Mouse (Mus musculus) forebrain, embryonic 13.5 days (tissue): Measurements from ENCODE around the gene 4930426L09Rik. TPM values are rescaled to one million over a fixed set of nuclear protein-coding genes. Genes with fewer than 3 reads are reported as not detected.

Experiments
- ATAC-seq: fragments of 200-750 bp; cut with Nextera tagmentation; 2 replicates; pipeline ENCODE4 v1.8.0; 2017
- H3K27ac ChIP-seq: fragments of 300-500 bp; sonication (generic); 2 replicates; pipeline ENCODE4 v1.5.1; 2015; ENCODE audit warnings: inconsistent platforms, mild to moderate bottlenecking, moderate library complexity
- H3K27me3 ChIP-seq: fragments of 300-500 bp; sonication (generic); 2 replicates; pipeline ENCODE4 v1.6.1; 2015; ENCODE audit warnings: mild to moderate bottlenecking, inconsistent platforms
- H3K36me3 ChIP-seq: fragments of 300-500 bp; sonication (generic); 2 replicates; pipeline ENCODE4 v1.6.1; 2015; ENCODE audit warnings: mild to moderate bottlenecking, inconsistent platforms; ENCODE audit not compliant: poor library complexity, severe bottlenecking
- H3K4me1 ChIP-seq: fragments of 300-500 bp; sonication (generic); 2 replicates; pipeline ENCODE4 v1.6.1; 2015; ENCODE audit warnings: inconsistent platforms
- H3K4me2 ChIP-seq: fragments of 300-500 bp; sonication (generic); 2 replicates; pipeline ENCODE4 v1.6.1; 2015; ENCODE audit warnings: inconsistent platforms, mild to moderate bottlenecking, moderate library complexity
- H3K4me3 ChIP-seq: fragments of 300-500 bp; sonication (generic); 2 replicates; pipeline ENCODE4 v1.5.1; 2015; ENCODE audit warnings: mild to moderate bottlenecking, inconsistent platforms
- H3K9ac ChIP-seq: fragments of 300-500 bp; sonication (generic); 2 replicates; pipeline ENCODE4 v1.6.1; 2015; ENCODE audit warnings: mild to moderate bottlenecking, inconsistent platforms
- H3K9me3 ChIP-seq: fragments of 300-500 bp; sonication (generic); replicated peaks from 2 replicates; pipeline ENCODE4 v1.6.1; 2016; ENCODE audit warnings: inconsistent platforms
- WGBS: fragments of 180-500 bp; shearing (Covaris S2); methylation state at CpG from one replicate; pipeline ENCODE4 v1.1.7; 2015; 5-methylcytosine and 5-hydroxymethylcytosine counted together
- polyA plus RNA-seq: library from polyadenylated mRNA; unstranded; fragments of >200 nt; fragmentation: Nextera tagmentation; extraction: Ambion mirVana; gene quantifications from 2 replicates; pipeline ENCODE4 v1.2.1, GENCODE M21; 2015

Gene 4930426L09Rik
- polyA plus RNA-seq: 0.26 and 0.48 TPM in 2 replicates

DNA sequence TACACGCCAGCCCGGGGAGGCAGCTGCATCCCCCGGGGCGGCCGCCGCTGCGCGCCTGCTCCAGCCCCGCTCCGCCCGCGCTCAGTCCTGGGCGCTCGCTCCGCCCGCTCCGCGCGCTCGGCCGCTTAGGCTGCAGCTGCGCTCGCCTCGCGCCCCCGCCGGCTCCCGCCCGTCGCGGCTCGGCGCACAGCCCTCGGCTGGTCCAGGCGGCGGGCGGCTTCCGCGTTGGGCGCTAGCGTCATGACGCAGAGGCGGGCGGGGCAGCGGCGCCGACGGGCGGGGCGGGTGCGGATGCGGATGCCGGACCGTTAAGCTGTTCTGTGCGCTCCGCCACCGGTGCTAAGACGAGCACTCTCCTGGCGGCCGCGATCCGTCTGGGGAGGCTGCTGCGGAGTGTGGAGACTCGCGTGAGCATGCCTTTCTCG, at the start of gene 4930426L09Rik, which contains the start of gene Pip4k2a:
Gene 4930426L09Rik (plus strand): TSS at position 290 of the 425 bp plus-strand sequence.
Gene Pip4k2a (minus strand): TSS at position 73 of the 425 bp plus-strand sequence.
- 0 out of 2 replicates have a peak, but pooled peaks cover 3% of the 10 kb centered on the region for H3K27me3 ChIP-seq
- peak within 1 kb of the TSS; percentile 83 for H3K9ac ChIP-seq
- peaks cover 18% of the 10 kb centered on the region for H3K4me1 ChIP-seq
- H3K27ac ChIP-seq: peak within 1 kb of the TSS; percentile 94
- H3K36me3 ChIP-seq: no peaks in the 10 kb centered on the region
- H3K9me3 ChIP-seq: no peaks in the 10 kb centered on the region
- WGBS: under 1% methylated on average over 33 of the region's 66 CpGs
- peak within 1 kb of the TSS; percentile 98 for H3K4me2 ChIP-seq
- ATAC-seq: peak; percentile 98
- H3K4me3 ChIP-seq: peak within 1 kb of the TSS; percentile 79

- Histone ChIP-seq H3K27ac (no peak overlapping the region), H3K36me3 (no peaks in the 10 kb centered on the region), H3K9ac (no peak overlapping the region), H3K4me2 (no peak overlapping the region), H3K27me3 (no peaks in the 10 kb centered on the region), H3K4me3 (no peak overlapping the region), H3K9me3 (no peaks in the 10 kb centered on the region), H3K4me1 (no peaks in the 10 kb centered on the region)
- WGBS: 95% methylated on average over 7 of the region's 7 CpGs
- ATAC-seq: no peak
Measured at GRCm38 (mm10) chr2:18948741-18949140, 49.4 kb upstream of the 4930426L09Rik start.

DNA sequence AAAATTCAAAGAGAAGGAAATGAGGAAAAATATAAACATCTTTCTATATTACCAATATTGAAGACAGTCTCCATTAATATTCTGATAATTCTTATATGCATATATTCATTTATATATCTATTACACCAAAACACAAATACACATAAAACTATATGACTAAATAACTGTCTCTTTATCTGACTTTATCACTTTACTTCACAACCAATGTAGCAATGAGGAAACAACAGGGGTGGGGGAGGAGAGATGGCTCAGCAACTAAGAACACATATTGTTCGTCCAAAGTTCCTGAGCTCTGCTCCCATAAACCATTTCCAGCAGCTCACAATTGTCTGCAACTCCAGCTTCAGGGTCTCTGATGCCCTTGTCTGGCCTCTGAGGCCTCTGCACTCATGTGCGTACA, 47.4 kb upstream of the 4930426L09Rik start:
- Histone ChIP-seq H3K36me3 (no peaks in the 10 kb centered on the region), H3K4me1 (no peaks in the 10 kb centered on the region), H3K4me2 (no peak overlapping the region), H3K27ac (no peak overlapping the region), H3K4me3 (no peak overlapping the region), H3K9me3 (no peaks in the 10 kb centered on the region), H3K27me3 (no peaks in the 10 kb centered on the region), H3K9ac (no peak overlapping the region)
- no peak for ATAC-seq
- WGBS: 83% methylated on average over 2 of the region's 2 CpGs

- Histone ChIP-seq H3K4me1 (no peaks in the 10 kb centered on the region), H3K36me3 (no peaks in the 10 kb centered on the region), H3K4me3 (no peak overlapping the region), H3K9me3 (no peaks in the 10 kb centered on the region), H3K4me2 (no peak overlapping the region), H3K27ac (no peak overlapping the region), H3K27me3 (no peaks in the 10 kb centered on the region), H3K9ac (no peak overlapping the region)
- WGBS: 84% methylated on average over 7 of the region's 7 CpGs
- no peak for ATAC-seq
Measured at GRCm38 (mm10) chr2:18952102-18952673, 46.0 kb upstream of the 4930426L09Rik start.

DNA sequence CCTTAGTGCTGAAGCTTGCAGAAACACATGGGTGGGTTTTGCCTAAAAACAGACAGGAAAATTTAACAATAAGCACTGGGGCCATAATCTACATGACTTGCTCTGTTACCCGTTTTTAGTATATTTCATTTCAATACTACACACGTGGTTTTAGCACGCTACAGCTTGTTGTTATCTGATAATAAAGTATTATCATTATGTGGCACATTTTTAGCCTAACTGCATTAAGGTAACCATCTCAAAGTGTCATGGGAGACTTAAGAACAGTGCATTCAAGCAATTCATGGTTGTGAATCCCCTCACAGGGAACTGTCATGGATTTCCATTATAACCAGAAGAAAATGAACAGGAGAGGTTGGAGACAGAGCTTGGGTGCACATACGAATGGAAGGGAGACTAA, 43.7 kb upstream of the 4930426L09Rik start:
- H3K4me2 ChIP-seq: no peak overlapping the region
- H3K36me3 ChIP-seq: no peaks in the 10 kb centered on the region
- 85% methylated on average over 4 of the region's 4 CpGs for WGBS
- H3K9ac ChIP-seq: no peak overlapping the region
- no peaks in the 10 kb centered on the region for H3K9me3 ChIP-seq
- no peak overlapping the region for H3K4me3 ChIP-seq
- no peaks in the 10 kb centered on the region for H3K4me1 ChIP-seq
- no peak overlapping the region for H3K27ac ChIP-seq
- H3K27me3 ChIP-seq: no peaks in the 10 kb centered on the region
- ATAC-seq: no peak

DNA sequence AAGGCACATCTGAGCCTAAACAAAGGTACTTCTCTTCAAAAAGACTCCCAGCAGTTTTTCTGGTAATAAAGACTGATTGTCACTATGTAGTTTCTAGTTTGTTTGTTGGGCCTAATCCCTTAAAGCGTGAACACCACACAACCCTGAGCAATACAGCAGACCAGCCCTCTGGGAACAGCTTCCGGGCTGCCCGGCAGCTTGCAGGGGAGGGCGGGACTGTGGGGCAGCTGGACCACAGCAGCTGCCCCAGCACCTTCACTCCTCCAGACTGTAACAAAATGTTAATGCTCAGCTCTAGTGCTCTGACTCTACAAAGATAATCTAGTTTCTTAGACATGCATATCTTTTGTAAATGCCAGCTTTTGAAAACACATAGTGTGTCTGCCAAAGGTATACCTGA, 43.1 kb upstream of the 4930426L09Rik start:
- no peak overlapping the region for H3K4me3 ChIP-seq
- no peak overlapping the region for H3K27ac ChIP-seq
- ATAC-seq: no peak
- H3K4me2 ChIP-seq: no peak overlapping the region
- no peaks in the 10 kb centered on the region for H3K27me3 ChIP-seq
- no peaks in the 10 kb centered on the region for H3K4me1 ChIP-seq
- H3K36me3 ChIP-seq: no peaks in the 10 kb centered on the region
- 0 out of 2 replicates have a peak overlapping the region, but pooled peaks have one; percentile 3 for H3K9ac ChIP-seq
- 46% methylated on average over 4 of the region's 4 CpGs for WGBS
- H3K9me3 ChIP-seq: no peaks in the 10 kb centered on the region

DNA sequence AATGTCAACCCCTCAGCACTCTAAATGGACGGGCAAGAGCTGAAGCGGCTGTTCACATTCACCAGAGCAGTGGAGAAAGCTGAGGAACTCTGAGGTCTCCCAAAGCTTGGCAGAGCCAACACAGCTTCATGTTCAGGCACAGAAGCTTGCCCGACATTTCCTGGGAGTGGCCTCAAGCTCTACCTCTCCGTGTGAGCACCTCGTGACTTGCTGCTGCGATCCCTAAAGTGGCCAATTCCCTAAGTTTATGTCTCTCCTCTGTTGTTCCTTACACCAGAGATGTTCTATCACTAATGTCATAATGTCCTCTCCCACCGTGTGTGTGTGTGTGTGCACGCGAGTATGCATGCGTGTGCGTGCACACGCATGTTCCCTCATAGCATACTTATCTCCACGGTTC, 42.5 kb upstream of the 4930426L09Rik start:
- ATAC-seq: no peak
- Histone ChIP-seq H3K27ac (no peak overlapping the region), H3K4me1 (0 out of 2 replicates have a peak, but pooled peaks cover 5% of the 10 kb centered on the region), H3K9ac (no peak overlapping the region), H3K36me3 (no peaks in the 10 kb centered on the region), H3K4me3 (no peak overlapping the region), H3K27me3 (no peaks in the 10 kb centered on the region), H3K9me3 (no peaks in the 10 kb centered on the region), H3K4me2 (no peak overlapping the region)
- 97% methylated on average over 13 of the region's 13 CpGs for WGBS

DNA sequence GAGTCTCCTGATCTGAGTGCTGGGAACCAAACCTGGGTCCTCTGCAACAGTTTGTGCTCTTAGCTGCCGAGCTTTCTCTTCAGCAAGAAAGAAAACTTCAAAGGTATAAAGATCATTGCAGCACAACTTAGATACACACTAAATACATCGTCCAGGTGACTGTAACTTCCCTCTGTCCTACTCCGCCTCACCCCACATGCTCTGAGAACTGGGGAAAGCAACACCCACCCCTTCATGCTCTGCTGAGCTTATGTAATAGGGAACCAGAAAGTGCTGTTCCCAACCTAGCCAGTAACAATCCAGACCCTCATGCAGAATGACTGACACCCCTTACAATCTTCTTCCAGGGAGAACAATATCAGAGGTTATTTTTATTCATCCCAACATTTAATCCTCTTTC, 41.7 kb upstream of the 4930426L09Rik start:
- ATAC-seq: no peak
- Histone ChIP-seq H3K4me1 (0 out of 2 replicates have a peak, but pooled peaks cover 6% of the 10 kb centered on the region), H3K4me2 (no peak overlapping the region), H3K27me3 (no peaks in the 10 kb centered on the region), H3K9me3 (no peaks in the 10 kb centered on the region), H3K9ac (no peak overlapping the region), H3K27ac (no peak overlapping the region), H3K4me3 (no peak overlapping the region), H3K36me3 (no peaks in the 10 kb centered on the region)
- 75% methylated on average over 3 of the region's 3 CpGs for whole genome bisulfite sequencing

GRCm38 (mm10) chr2:18956945-18957344, 41.2 kb upstream of the 4930426L09Rik start:
- WGBS: 48% methylated on average over 7 of the region's 7 CpGs
- H3K36me3 ChIP-seq: no peaks in the 10 kb centered on the region
- no peak overlapping the region for H3K4me2 ChIP-seq
- no peaks in the 10 kb centered on the region for H3K27me3 ChIP-seq
- H3K4me3 ChIP-seq: no peak overlapping the region
- 0 out of 2 replicates have a peak, but pooled peaks cover 6% of the 10 kb centered on the region for H3K4me1 ChIP-seq
- H3K9ac ChIP-seq: no peak overlapping the region
- ATAC-seq: no peak
- no peaks in the 10 kb centered on the region for H3K9me3 ChIP-seq
- no peak overlapping the region for H3K27ac ChIP-seq

- ATAC-seq: no peak
- no peaks in the 10 kb centered on the region for H3K9me3 ChIP-seq
- H3K27me3 ChIP-seq: no peaks in the 10 kb centered on the region
- H3K4me1 ChIP-seq: 0 out of 2 replicates have a peak, but pooled peaks cover 6% of the 10 kb centered on the region
- WGBS: 96% methylated on average over 7 of the region's 7 CpGs
- H3K36me3 ChIP-seq: no peaks in the 10 kb centered on the region
- no peak overlapping the region for H3K4me3 ChIP-seq
- H3K4me2 ChIP-seq: no peak overlapping the region
- no peak overlapping the region for H3K27ac ChIP-seq
- H3K9ac ChIP-seq: no peak overlapping the region
Measured at GRCm38 (mm10) chr2:18957459-18957858, 40.7 kb upstream of the 4930426L09Rik start.

- Histone ChIP-seq H3K4me2 (no peak overlapping the region), H3K27me3 (no peaks in the 10 kb centered on the region), H3K9me3 (no peaks in the 10 kb centered on the region), H3K9ac (no peak overlapping the region), H3K27ac (no peak overlapping the region), H3K4me3 (no peak overlapping the region), H3K4me1 (0 out of 2 replicates have a peak, but pooled peaks cover 6% of the 10 kb centered on the region), H3K36me3 (no peaks in the 10 kb centered on the region)
- 85% methylated on average over 9 of the region's 9 CpGs for WGBS
- ATAC-seq: no peak
Measured at GRCm38 (mm10) chr2:18958044-18958443, 40.1 kb upstream of the 4930426L09Rik start.

DNA sequence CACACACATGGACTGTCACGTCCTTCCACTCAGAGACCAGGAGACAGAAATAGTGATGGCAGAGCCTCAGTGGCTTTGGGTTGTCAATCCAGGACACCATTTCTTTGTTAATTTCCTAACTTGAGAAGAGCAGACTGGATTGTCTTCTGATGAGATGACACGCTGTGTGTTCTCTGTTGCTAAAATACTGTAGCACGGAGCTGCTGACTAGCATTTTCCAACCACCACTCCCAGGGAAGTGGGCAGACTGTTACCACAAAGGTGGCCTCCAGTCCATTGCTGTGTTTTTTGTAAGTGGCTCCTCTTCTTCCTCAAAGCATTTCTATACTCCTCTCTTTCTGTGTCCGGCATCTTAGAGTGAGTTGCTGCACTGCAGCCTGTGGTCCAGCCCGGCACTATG, 39.6 kb upstream of the 4930426L09Rik start:
- Histone ChIP-seq H3K27me3 (no peaks in the 10 kb centered on the region), H3K36me3 (no peaks in the 10 kb centered on the region), H3K4me1 (0 out of 2 replicates have a peak, but pooled peaks cover 6% of the 10 kb centered on the region), H3K9me3 (no peaks in the 10 kb centered on the region), H3K4me3 (no peak overlapping the region), H3K27ac (no peak overlapping the region), H3K4me2 (no peak overlapping the region), H3K9ac (no peak overlapping the region)
- ATAC-seq: no peak
- 92% methylated on average over 5 of the region's 5 CpGs for WGBS

DNA sequence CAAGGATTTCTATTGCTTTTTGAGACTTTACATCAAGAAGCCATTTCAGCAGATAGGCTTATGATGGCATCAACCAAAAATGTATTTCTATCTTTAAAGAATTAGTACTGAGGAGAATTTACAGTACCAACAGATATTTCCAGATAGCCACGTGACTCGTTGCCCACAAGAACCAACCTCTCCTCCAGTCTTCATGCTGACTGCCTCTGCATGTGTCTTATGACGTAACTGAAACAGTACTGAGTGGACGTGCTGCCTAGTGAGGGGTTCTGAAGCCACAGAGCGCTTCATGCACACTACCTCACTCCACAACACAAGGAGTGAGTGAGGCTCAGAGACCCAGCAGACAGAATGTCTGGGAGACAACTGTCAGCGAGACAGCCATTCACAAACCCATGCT, 39.1 kb upstream of the 4930426L09Rik start:
- Histone ChIP-seq H3K4me1 (0 out of 2 replicates have a peak, but pooled peaks cover 6% of the 10 kb centered on the region), H3K9me3 (no peaks in the 10 kb centered on the region), H3K4me3 (no peak overlapping the region), H3K9ac (no peak overlapping the region), H3K27ac (no peak overlapping the region), H3K4me2 (no peak overlapping the region), H3K27me3 (no peaks in the 10 kb centered on the region), H3K36me3 (no peaks in the 10 kb centered on the region)
- no peak for ATAC-seq
- 93% methylated on average over 6 of the region's 6 CpGs for WGBS
